Mouse (Mus musculus): ENCODE measurements at regions not wholly inside any gene's neighbourhood (a gene's known extent, or its start where the extent isn't known, plus 50 kb on each side); places are given as distances from the start of the nearest gene placed in this dataset.
"Not testable (repeated sequence)": the region's sequence is repeated elsewhere in the genome, so short reads cannot be mapped to it uniquely, and the experiment has no call there.

DNA sequence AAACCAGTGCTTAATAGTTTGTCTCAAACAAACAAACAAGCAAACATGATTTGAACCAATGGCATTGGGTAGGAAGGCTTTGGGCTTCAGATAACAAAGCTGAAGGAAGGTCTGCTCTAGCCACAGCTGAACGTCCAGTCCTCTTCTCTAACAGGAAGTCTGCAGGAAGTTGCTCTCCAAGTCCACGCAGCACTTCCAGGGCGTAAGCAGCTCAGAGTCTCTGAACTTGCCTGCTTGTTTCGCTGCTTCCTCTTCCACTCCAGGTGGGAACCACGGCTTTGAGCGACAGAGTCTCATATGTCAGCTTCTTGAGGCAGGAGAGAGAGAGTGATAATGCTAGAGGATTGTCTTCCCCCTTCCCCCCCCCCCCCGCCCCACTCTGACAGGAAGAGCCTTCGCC lies 123.6 kb downstream of the Tnfrsf21 start:
- TF ChIP-seq EP300 (IDR thresholded peaks at IDR 0.05; ENCODE audit: low read depth) (no peak), CTCF (IDR thresholded peaks at IDR 0.05; ENCODE audit: low read depth) (no peak)
- DNase-seq (ENCODE audit: low spot score): no peak
- Histone ChIP-seq H3K9ac (replicated peaks; ENCODE audit: low read depth, low read length) (no peak overlapping the region), H3K4me1 (ENCODE audit: control insufficient read depth, insufficient read depth) (no peaks in the 10 kb centered on the region), H3K4me3 (ENCODE audit: low read depth, low read length) (no peak overlapping the region), H3K27me3 (ENCODE audit: control insufficient read depth, insufficient read depth, low read length) (no peaks in the 10 kb centered on the region), H3K36me3 (replicated peaks; ENCODE audit: control insufficient read depth, insufficient read depth, low read length) (no peaks in the 10 kb centered on the region), H3K4me2 (ENCODE audit: low read depth, low read length) (0 out of 2 replicates have a peak overlapping the region, but pooled peaks have one; percentile 9), H3K27ac (ENCODE audit: low read depth) (no peak overlapping the region), H3K9me3 (replicated peaks; ENCODE audit: control insufficient read depth, low read length) (no peaks in the 10 kb centered on the region)
- WGBS: 38% methylated on average over 8 of the region's 8 CpGs
- ATAC-seq (ENCODE audit: insufficient read depth, low read depth): no peak

DNA sequence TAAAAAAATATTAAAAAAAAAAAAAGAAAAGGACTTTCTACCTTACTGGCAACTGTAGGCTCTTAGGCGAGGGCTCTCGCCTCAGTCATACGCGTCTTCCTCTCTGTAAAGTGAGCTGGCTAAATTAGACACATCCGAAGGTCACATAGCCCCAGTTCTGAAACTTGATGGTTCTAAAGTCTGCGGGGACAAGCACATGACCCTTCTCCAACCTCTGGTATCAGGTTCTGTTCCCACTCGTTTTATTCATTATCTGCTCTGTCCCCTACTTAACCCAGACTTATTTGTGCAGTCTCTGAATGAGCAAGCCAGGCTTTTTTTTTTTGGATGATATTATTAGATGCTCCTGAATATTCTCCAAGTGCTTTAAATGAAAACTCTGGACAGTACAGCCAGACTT lies 125.4 kb downstream of the Tnfrsf21 start:
- H3K36me3 ChIP-seq (replicated peaks; ENCODE audit: control insufficient read depth, insufficient read depth, low read length): no peaks in the 10 kb centered on the region
- H3K27ac ChIP-seq (ENCODE audit: low read depth): no peak overlapping the region
- H3K4me1 ChIP-seq (ENCODE audit: control insufficient read depth, insufficient read depth): no peaks in the 10 kb centered on the region
- H3K9ac ChIP-seq (replicated peaks; ENCODE audit: low read depth, low read length): no peak overlapping the region
- H3K4me3 ChIP-seq (ENCODE audit: low read depth, low read length): no peak overlapping the region
- H3K9me3 ChIP-seq (replicated peaks; ENCODE audit: control insufficient read depth, low read length): no peaks in the 10 kb centered on the region
- DNase-seq (ENCODE audit: low spot score) (no peak), ATAC-seq (ENCODE audit: insufficient read depth, low read depth) (peak; percentile 41; the same call in 1 of the 2 replicates)
- H3K27me3 ChIP-seq (ENCODE audit: control insufficient read depth, insufficient read depth, low read length): no peaks in the 10 kb centered on the region
- TF ChIP-seq CTCF (IDR thresholded peaks at IDR 0.05; ENCODE audit: low read depth) (no peak), EP300 (IDR thresholded peaks at IDR 0.05; ENCODE audit: low read depth) (no peak)
- H3K4me2 ChIP-seq (ENCODE audit: low read depth, low read length): no peak overlapping the region
- 51% methylated on average over 7 of the region's 7 CpGs for WGBS

DNA sequence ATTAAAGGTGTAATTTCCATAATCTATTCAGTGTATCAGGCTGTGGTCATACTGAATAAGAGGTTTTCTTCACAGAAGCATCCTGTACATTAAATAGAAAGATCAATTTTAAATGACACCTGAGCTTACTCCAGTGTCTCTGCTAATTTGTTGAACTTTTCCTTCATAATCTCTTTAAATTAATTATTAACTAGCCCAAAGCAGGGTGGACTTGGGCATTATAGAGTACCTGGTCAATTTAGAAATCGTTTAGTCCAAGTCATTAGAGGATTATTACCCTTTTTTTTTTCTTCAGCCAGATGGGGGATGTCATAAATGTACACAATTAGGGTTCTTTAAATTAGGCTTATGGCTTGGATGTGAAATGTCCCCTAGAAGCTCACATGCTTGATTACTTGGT lies 124.4 kb upstream of the Adgrf1 start:
- no peaks in the 10 kb centered on the region for H3K27me3 ChIP-seq (ENCODE audit: control insufficient read depth, insufficient read depth, low read length)
- no peaks in the 10 kb centered on the region for H3K36me3 ChIP-seq (replicated peaks; ENCODE audit: control insufficient read depth, insufficient read depth, low read length)
- peaks cover 6% of the 10 kb centered on the region for H3K4me1 ChIP-seq (ENCODE audit: control insufficient read depth, insufficient read depth)
- no peak overlapping the region for H3K4me3 ChIP-seq (ENCODE audit: low read depth, low read length)
- H3K4me2 ChIP-seq (ENCODE audit: low read depth, low read length): no peak overlapping the region
- TF ChIP-seq EP300 (IDR thresholded peaks at IDR 0.05; ENCODE audit: low read depth) (no peak), CTCF (IDR thresholded peaks at IDR 0.05; ENCODE audit: low read depth) (no peak)
- WGBS: 72% methylated on average over 1 of the region's 1 CpGs
- H3K9me3 ChIP-seq (replicated peaks; ENCODE audit: control insufficient read depth, low read length): no peaks in the 10 kb centered on the region
- no peak overlapping the region for H3K9ac ChIP-seq (replicated peaks; ENCODE audit: low read depth, low read length)
- H3K27ac ChIP-seq (ENCODE audit: low read depth): no peak overlapping the region
- ATAC-seq (ENCODE audit: insufficient read depth, low read depth): no peak
- DNase-seq (ENCODE audit: low spot score): no peak

DNA sequence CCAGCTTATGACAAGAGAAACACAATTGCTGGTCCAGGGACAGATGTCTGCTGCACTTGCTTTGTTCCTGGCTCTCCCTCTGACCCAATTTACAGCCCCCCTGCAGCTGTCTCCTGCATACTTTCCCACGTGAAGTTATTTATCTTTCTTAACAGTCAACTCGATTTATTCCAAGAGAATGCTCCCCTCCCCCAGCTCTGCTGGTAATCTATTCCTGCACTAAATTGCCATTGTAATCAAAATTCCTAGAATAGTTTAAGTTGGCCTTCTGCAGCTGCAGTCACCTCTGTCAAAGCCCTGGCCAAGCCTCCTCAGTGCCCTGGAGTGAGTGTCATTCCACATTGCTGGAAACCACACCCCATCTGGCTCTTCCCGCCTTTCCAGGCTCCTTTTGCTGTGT lies 122.2 kb upstream of the Adgrf1 start:
- H3K27me3 ChIP-seq (ENCODE audit: control insufficient read depth, insufficient read depth, low read length): no peaks in the 10 kb centered on the region
- peaks cover 6% of the 10 kb centered on the region for H3K4me1 ChIP-seq (ENCODE audit: control insufficient read depth, insufficient read depth)
- H3K9ac ChIP-seq (replicated peaks; ENCODE audit: low read depth, low read length): no peak overlapping the region
- ATAC-seq (ENCODE audit: insufficient read depth, low read depth): peak; percentile 51; the same call in 1 of the 2 replicates
- WGBS: 6% methylated on average over 3 of the region's 3 CpGs
- no peaks in the 10 kb centered on the region for H3K36me3 ChIP-seq (replicated peaks; ENCODE audit: control insufficient read depth, insufficient read depth, low read length)
- no peak overlapping the region for H3K27ac ChIP-seq (ENCODE audit: low read depth)
- DNase-seq (ENCODE audit: low spot score): peak; percentile 18
- no peak overlapping the region for H3K4me3 ChIP-seq (ENCODE audit: low read depth, low read length)
- H3K9me3 ChIP-seq (replicated peaks; ENCODE audit: control insufficient read depth, low read length): no peaks in the 10 kb centered on the region
- no peak overlapping the region for H3K4me2 ChIP-seq (ENCODE audit: low read depth, low read length)
- no peak for TF ChIP-seq EP300 (IDR thresholded peaks at IDR 0.05; ENCODE audit: low read depth)
- TF ChIP-seq CTCF (IDR thresholded peaks at IDR 0.05; ENCODE audit: low read depth): no peak

DNA sequence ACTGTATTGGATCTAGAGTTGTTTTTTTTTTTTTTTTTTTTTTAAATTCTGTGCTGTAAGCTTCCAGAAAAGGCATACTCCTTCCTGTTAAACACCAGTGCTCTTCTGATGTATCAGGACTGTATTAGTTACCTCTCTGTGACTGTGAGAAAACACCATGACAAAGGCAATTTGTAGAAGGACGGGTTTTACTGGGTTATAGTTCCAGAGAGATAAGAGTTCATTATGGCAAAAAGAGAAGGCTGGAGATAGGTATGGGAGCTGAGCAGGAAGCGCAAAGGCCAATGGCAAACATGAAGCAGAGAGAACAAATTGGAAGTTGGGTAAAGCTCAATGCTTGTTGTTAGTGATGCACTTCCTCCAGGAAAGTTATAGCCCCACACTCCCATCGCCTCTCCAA lies 117.5 kb upstream of the Adgrf1 start:
- WGBS: 77% methylated on average over 3 of the region's 3 CpGs
- no peak for DNase-seq (ENCODE audit: low spot score)
- no peaks in the 10 kb centered on the region for H3K27me3 ChIP-seq (ENCODE audit: control insufficient read depth, insufficient read depth, low read length)
- no peak for ATAC-seq (ENCODE audit: insufficient read depth, low read depth)
- no peak for TF ChIP-seq CTCF (IDR thresholded peaks at IDR 0.05; ENCODE audit: low read depth)
- no peak for TF ChIP-seq EP300 (IDR thresholded peaks at IDR 0.05; ENCODE audit: low read depth)
- H3K36me3 ChIP-seq (replicated peaks; ENCODE audit: control insufficient read depth, insufficient read depth, low read length): no peaks in the 10 kb centered on the region
- no peak overlapping the region for H3K27ac ChIP-seq (ENCODE audit: low read depth)
- H3K9ac ChIP-seq (replicated peaks; ENCODE audit: low read depth, low read length): no peak overlapping the region
- H3K4me1 ChIP-seq (ENCODE audit: control insufficient read depth, insufficient read depth): peaks cover 5% of the 10 kb centered on the region
- H3K4me2 ChIP-seq (ENCODE audit: low read depth, low read length): no peak overlapping the region
- no peaks in the 10 kb centered on the region for H3K9me3 ChIP-seq (replicated peaks; ENCODE audit: control insufficient read depth, low read length)
- no peak overlapping the region for H3K4me3 ChIP-seq (ENCODE audit: low read depth, low read length)

DNA sequence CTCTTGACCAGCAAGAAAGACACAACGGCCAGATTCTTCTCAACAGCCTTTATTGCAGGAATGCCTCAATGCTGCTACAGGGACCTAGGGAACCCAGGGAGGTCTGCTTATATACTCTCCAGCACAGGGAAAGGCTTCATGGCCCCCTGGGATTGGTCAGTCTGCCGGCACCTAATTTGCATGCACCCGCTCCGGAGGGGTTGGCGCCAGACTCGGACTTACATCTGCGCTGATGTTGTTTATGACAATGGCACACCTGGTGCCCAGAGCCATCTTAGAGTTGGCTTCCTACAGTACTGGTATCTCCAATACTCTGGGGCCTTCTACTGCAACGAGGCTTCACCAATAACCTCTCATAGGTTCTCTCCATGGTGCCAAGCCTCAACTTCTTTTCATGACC lies 114.9 kb upstream of the Adgrf1 start:
- not testable (repeated sequence) for H3K27ac ChIP-seq (ENCODE audit: low read depth); H3K9ac ChIP-seq (replicated peaks; ENCODE audit: low read depth, low read length); ATAC-seq (ENCODE audit: insufficient read depth, low read depth); H3K4me1 ChIP-seq (ENCODE audit: control insufficient read depth, insufficient read depth); H3K27me3 ChIP-seq (ENCODE audit: control insufficient read depth, insufficient read depth, low read length); H3K4me3 ChIP-seq (ENCODE audit: low read depth, low read length); H3K4me2 ChIP-seq (ENCODE audit: low read depth, low read length); H3K9me3 ChIP-seq (replicated peaks; ENCODE audit: control insufficient read depth, low read length); H3K36me3 ChIP-seq (replicated peaks; ENCODE audit: control insufficient read depth, insufficient read depth, low read length); DNase-seq (ENCODE audit: low spot score)
- WGBS: 85% methylated on average over 8 of the region's 8 CpGs
